Mouse (Mus musculus) kidney, adult 2 months (tissue): Measurements from ENCODE around the gene Slc29a1.

Experiments
- CTCF ChIP-seq: fragments of 200-500 bp; conservative IDR thresholded peaks from 2 replicates; pipeline ENCODE4 v1.5.1; 2011; ENCODE audit warnings: low read depth, mild to moderate bottlenecking, control low read depth, low read length, moderate library complexity, mixed read lengths; ENCODE audit not compliant: insufficient read depth, insufficient read length
- POLR2A ChIP-seq: fragments of 200-500 bp; IDR thresholded peaks from one replicate; pipeline ENCODE4 v1.6.1; 2011; ENCODE audit warnings: low read depth, low read length, control low read depth

DNA sequence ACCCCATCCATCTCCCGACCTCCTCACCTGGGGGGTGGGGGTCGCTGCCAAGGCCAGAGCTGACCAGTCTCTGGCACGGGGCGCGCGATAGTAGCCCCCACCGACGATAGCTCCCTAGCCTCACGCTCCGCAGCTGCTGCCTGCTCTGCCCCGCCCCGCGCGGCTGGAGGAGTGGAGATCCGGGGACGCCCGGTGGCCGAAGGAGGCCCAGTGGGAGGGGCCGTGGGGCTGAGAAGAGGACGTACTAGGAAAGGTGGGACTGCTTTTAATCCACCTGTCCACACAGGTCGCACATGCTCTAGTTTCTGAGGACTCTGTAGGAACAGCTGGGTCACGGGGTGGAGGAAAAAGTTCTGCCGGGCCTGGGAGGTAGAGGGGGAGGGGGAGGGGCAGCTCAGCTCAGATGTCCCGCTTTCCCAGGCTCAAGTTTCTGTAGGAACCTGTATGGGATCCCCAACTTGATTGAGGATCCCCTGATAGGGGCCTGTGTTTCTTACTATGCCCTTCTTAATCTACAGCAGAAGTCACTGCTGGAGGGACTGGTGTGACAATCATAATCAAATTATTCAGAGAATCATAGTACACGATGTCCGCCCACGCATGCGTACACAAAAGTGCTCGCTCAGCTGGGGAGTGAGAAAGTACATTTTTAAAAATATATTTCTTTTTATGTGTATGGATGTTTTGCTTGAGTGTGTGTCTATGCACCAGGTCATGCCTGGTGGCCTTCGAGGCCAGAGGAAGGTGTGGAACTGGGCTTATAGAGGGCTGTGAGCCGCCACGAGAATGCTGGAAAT lies at the start of gene Slc29a1:
- no peak for TF ChIP-seq CTCF
- no peak for TF ChIP-seq POLR2A
